Mouse (Mus musculus) heart, postnatal 36 days (tissue): ENCODE measurements around the gene Ino80. TPM values are rescaled to one million over a fixed set of nuclear protein-coding genes. Genes with fewer than 3 reads are reported as not detected.

ENCODE experiments used
- DNase-seq, 2 experiments: peaks; one replicate each; pipeline ENCODE4 v3.0.0; 2021 to 2022
- intact Hi-C: fragments of 180-260 bp; cut with DNase I; formaldehyde crosslinking; loops from one replicate; pipeline ENCODE4 v1.15.1; 2025
- total RNA-seq, 2 experiments: library from RNA; stranded (reverse); gene quantifications; 2 replicates each; pipeline ENCODE4 v1.2.3; 2021

The Ino80 gene
- total RNA-seq, 2 experiments from 2014 or later = 10.4 to 12.7 TPM

- DNase-seq = no peak
Observed at GRCm38 (mm10) chr2:119359721-119360291, 117.7 kb downstream of the Ino80 start.

GRCm38 (mm10) chr2:119358249-119358648 is 119.2 kb downstream of the Ino80 start:
- DNase-seq = no peak
- intact Hi-C loops = no loop called here

More at GRCm38 (mm10) chr2:119359721-119360291, 117.7 kb downstream of the Ino80 start:
- intact Hi-C loops = no loop called here

DNA sequence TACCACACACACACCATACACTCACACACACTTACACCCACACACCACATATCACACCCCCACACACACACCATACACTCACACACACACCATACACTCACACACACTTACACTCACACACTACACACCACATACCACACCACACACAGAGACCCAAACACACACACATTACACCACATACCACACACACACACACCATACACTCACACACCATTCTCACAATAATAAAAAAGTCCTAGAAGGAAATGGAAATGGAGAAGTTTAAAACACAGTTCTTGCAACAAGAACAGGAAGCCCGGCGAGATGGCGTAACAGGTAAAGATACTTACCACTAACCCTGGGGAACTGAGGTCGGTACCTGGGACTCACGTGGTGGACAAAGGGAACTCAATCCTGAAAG is 120.7 kb downstream of the Ino80 start:
- intact Hi-C loops = no loop called here
- no peak for DNase-seq

DNA sequence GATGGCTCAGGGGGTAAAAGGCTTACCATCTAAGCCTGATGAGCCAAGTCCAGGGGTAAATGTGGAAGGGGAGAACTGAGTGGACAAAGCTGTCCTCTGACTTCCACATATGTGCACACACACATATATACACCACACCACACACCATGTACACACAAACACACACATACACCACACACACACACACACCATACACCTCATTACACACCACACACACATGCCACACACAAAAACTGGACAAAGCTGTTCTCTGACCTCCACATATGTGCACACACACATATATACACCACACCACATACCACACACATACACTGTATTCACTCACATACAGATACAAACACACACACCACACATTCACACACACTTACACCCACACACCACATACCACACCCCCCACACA is 121.2 kb downstream of the Ino80 start:
- intact Hi-C loops = no loop called here

GRCm38 (mm10) chr2:119355651-119356050 is 121.8 kb downstream of the Ino80 start:
- intact Hi-C loops = no loop called here
- DNase-seq = peak; percentile 55 to 66

More for the DNA sequence above, 121.2 kb downstream of the Ino80 start:
- no peak for DNase-seq

- intact Hi-C loops = no loop called here
- peak; percentile 57 to 72 for DNase-seq
Observed at GRCm38 (mm10) chr2:119355089-119355488, 122.4 kb downstream of the Ino80 start.

- intact Hi-C loops = no loop called here
- DNase-seq = no peak
Observed at GRCm38 (mm10) chr2:119353707-119354106, 123.8 kb downstream of the Ino80 start.

GRCm38 (mm10) chr2:119350555-119351486 is 126.7 kb downstream of the Ino80 start, which contains the start of gene Chac1:
Gene Chac1, plus strand, starts transcription at chr2:119351229.
- intact Hi-C loops = no loop called here
- peak; percentile 70 to 79 for DNase-seq

- intact Hi-C loops = loop anchor here (2.0 kb wide), 1 partner anchor 32 kb away; no protein-coding TSS in a partner anchor
- no peak for DNase-seq
Observed at GRCm38 (mm10) chr2:119344537-119345138, 132.8 kb downstream of the Ino80 start.

GRCm38 (mm10) chr2:119337425-119338265 is 139.8 kb downstream of the Ino80 start:
- intact Hi-C loops = loop anchor here (1.0 to 2.0 kb wide), 2 partner anchors 39 to 75 kb away; no protein-coding TSS in a partner anchor

GRCm38 (mm10) chr2:119336470-119336869 is 141.0 kb downstream of the Ino80 start:
- intact Hi-C loops = loop anchor here (1.0 kb wide), 1 partner anchor 9 kb away; no protein-coding TSS in a partner anchor
- peak; percentile 46 to 50 for DNase-seq

More at GRCm38 (mm10) chr2:119337425-119338265, 139.8 kb downstream of the Ino80 start:
- DNase-seq = peak; percentile 97

DNA sequence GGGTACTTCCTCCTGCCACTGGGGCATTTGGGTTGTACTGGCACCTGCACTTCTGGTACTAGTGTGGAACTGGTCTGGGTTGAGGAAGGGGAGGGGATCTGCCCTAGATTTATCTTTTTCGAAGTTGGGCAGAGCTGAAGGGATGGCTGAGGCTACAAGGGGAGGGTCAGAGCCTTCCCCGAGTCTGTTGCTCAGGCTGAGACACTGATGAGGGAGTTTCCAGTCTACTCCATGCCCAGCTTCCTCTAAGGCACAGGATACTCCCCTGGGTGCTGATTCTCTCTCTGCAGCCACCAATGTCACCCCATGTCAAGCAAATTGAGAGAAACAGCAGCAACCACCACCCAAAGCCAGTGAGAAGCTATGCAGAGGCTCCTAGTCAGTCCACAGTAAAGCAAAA is 141.5 kb downstream of the Ino80 start:
- no peak for DNase-seq
- intact Hi-C loops = loop anchor here (1.0 kb wide), 1 partner anchor 9 kb away; no protein-coding TSS in a partner anchor

DNA sequence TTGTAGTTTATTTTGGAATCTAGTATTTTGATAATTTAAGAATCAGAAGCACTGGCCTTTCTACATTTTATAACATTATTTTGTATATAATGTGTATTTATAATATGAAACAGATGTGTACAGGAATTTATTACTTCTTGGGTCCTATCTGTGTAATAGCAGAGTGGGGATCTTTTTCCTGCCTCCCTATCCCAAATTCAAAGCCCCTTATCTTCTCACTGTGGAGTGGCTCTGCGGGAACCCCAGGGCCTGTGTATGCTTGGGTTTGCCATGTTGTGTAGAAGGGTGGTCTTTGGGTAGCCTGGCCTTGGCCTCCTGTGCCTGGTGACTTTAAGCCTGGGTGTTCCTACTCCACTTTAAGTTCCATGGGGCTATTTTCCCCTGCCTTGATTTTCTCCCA is 142.0 kb downstream of the Ino80 start:
- no peak for DNase-seq
- intact Hi-C loops = no loop called here

- DNase-seq = no peak
- intact Hi-C loops = no loop called here
Observed at GRCm38 (mm10) chr2:119334964-119335525, 142.4 kb downstream of the Ino80 start.

GRCm38 (mm10) chr2:119334135-119334534 is 143.4 kb downstream of the Ino80 start:
- intact Hi-C loops = no loop called here
- no peak for DNase-seq

GRCm38 (mm10) chr2:119332177-119332661 is 145.3 kb downstream of the Ino80 start:
- intact Hi-C loops = no loop called here
- DNase-seq = no peak

DNA sequence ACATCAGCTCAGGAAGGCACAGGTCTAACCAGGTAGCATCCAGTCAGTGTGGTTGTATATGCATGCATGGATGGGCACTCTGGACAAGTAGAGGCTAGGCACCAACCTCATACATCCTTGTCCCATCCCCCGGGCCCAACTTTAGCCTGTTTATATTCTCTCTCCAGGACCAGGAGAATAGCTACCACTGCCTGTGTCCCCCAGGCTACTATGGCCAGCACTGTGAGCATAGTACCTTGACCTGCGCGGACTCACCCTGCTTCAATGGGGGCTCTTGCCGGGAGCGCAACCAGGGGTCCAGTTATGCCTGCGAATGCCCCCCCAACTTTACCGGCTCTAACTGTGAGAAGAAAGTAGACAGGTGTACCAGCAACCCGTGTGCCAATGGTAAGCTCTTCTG is 146.7 kb downstream of the Ino80 start:
- intact Hi-C loops = no loop called here
- no peak for DNase-seq

GRCm38 (mm10) chr2:119329123-119329817 is 148.2 kb downstream of the Ino80 start:
- no peak for DNase-seq
- intact Hi-C loops = no loop called here

DNA sequence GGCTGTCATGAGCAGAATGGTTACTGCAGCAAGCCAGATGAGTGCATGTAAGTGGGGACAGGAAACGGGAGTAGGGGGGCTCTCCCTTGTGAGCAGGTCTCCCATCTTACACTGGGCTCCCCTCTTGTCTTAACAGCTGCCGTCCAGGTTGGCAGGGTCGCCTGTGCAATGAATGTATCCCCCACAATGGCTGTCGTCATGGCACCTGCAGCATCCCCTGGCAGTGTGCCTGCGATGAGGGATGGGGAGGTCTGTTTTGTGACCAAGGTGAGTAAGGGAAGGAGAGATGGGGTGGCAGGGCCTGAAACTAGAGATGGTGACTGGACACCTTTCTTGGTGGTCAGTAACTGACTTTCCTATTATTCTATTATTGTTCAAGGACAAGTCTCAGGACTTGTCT is 148.9 kb downstream of the Ino80 start:
- intact Hi-C loops = no loop called here
- peak in 1 of 2 experiments; percentile 3 for DNase-seq
